Mouse (Mus musculus): ENCODE data around the gene Dcxr. TPM values are rescaled to one million over a fixed set of nuclear protein-coding genes. Genes with fewer than 3 reads are reported as not detected.

The Dcxr gene
- total RNA-seq, 2 experiments from 2014 or later = 3.4 to 3.7 TPM

Other genes starting within 250 kb of the Dcxr start
- gene Mrpl12, start 242.7 kb downstream of the Dcxr start, total RNA-seq (2021) = 100 to 1,000 TPM; 121 to 147 TPM
- 10 to 100 TPM in 1 of 2 experiments, 1 to 10 TPM in 1; 9.7 to 11.1 TPM for gene Slc25a10, start 235.4 kb downstream of the Dcxr start, total RNA-seq (2021)
- gene Gcgr, start 196.6 kb downstream of the Dcxr start, total RNA-seq (2021) = under 1 TPM; 0.09 to 0.75 TPM
- gene Mcrip1, start 177.6 kb downstream of the Dcxr start, total RNA-seq (2021) = 10 to 100 TPM; 51.3 to 52.7 TPM
- 100 to 1,000 TPM; 156 to 183 TPM for gene Ppp1r27, start 176.1 kb downstream of the Dcxr start, total RNA-seq (2021)
- gene P4hb, start 154.0 kb downstream of the Dcxr start, total RNA-seq (2021) = 100 to 1,000 TPM; 349 to 414 TPM
- 100 to 1,000 TPM; 163 to 197 TPM for gene Arhgdia, start 145.7 kb downstream of the Dcxr start, total RNA-seq (2021)
- gene Alyref, start 128.9 kb downstream of the Dcxr start, total RNA-seq (2021) = 10 to 100 TPM; 72.1 to 77.3 TPM
- 10 to 100 TPM; 60.1 to 67.6 TPM for gene Anapc11, start 128.9 kb downstream of the Dcxr start, total RNA-seq (2021)
- gene Npb, start 118.8 kb downstream of the Dcxr start, total RNA-seq (2021) = not detected
- gene Pcyt2, start 109.3 kb downstream of the Dcxr start, total RNA-seq (2021) = 10 to 100 TPM; 29.7 to 30.9 TPM
- 1 to 10 TPM; 6.5 to 9.2 TPM for gene Sirt7, start 102.0 kb downstream of the Dcxr start, total RNA-seq (2021)
- 10 to 100 TPM; 27.6 to 39.6 TPM for gene Mafg, start 93.7 kb downstream of the Dcxr start, total RNA-seq (2021)
- 10 to 100 TPM; 15.1 to 18.1 TPM for gene Pycr1, start 83.5 kb downstream of the Dcxr start, total RNA-seq (2021)
- 10 to 100 TPM; 89.2 to 92.0 TPM for gene Myadml2, start 79.1 kb downstream of the Dcxr start, total RNA-seq (2021)
- 1 to 10 TPM in 1 of 2 experiments, not detected in 1; 1.2 TPM for gene Notum, start 66.1 kb downstream of the Dcxr start, total RNA-seq (2021)
- 10 to 100 TPM; 34.8 to 39.8 TPM for gene Aspscr1, start 54.3 kb downstream of the Dcxr start, total RNA-seq (2021)
- gene Cenpx, start 13.5 kb downstream of the Dcxr start, total RNA-seq (2021) = 10 to 100 TPM; 34.9 to 35.6 TPM
- 10 to 100 TPM in 1 of 2 experiments, 1 to 10 TPM in 1; 7.7 to 10.1 TPM for gene Lrrc45, start 13.4 kb downstream of the Dcxr start, total RNA-seq (2021)
- gene Rac3, start 5.8 kb downstream of the Dcxr start, total RNA-seq (2021) = 1 to 10 TPM; 1.8 to 2.7 TPM
- gene Cbr2, start 4.8 kb upstream of the Dcxr start, total RNA-seq (2021) = 10 to 100 TPM in 1 of 2 experiments, 1 to 10 TPM in 1; 9.9 to 10.8 TPM
- 10 to 100 TPM; 13.3 to 15.9 TPM for gene Hmga1b, start 35.5 kb upstream of the Dcxr start, total RNA-seq (2021)
- 1 to 10 TPM; 6.3 to 7.7 TPM for gene Rfng, start 56.9 kb upstream of the Dcxr start, total RNA-seq (2021)
- 10 to 100 TPM; 57.3 to 61.5 TPM for gene Gps1, start 57.0 kb upstream of the Dcxr start, total RNA-seq (2021)
- 10 to 100 TPM; 29.9 to 34.0 TPM for gene Dus1l, start 69.1 kb upstream of the Dcxr start, total RNA-seq (2021)
- 10 to 100 TPM; 21.8 to 26.4 TPM for gene Fasn, start 97.3 kb upstream of the Dcxr start, total RNA-seq (2021)
- 1 to 10 TPM; 2.5 to 4.8 TPM for gene Ccdc57, start 205.6 kb upstream of the Dcxr start, total RNA-seq (2021)
- 100 to 1,000 TPM; 193 to 232 TPM for gene Slc16a3, start 221.2 kb upstream of the Dcxr start, total RNA-seq (2021)